Mouse (Mus musculus): ENCODE measurements around the gene Eef1b2. TPM values are rescaled to one million over a fixed set of nuclear protein-coding genes. Genes with fewer than 3 reads are reported as not detected.

The Eef1b2 gene
- 25.3 and 330 TPM in 2 replicates for polyA plus RNA-seq (2012; ENCODE audit: low replicate concordance)

GRCm38 (mm10) chr1:63176604-63177421 is at the start of gene Eef1b2, which contains the start of gene Ndufs1:
TSS of gene Eef1b2 (plus strand) at chr1:63176825.
TSS of gene Ndufs1 (minus strand) at chr1:63176833.

DNA sequence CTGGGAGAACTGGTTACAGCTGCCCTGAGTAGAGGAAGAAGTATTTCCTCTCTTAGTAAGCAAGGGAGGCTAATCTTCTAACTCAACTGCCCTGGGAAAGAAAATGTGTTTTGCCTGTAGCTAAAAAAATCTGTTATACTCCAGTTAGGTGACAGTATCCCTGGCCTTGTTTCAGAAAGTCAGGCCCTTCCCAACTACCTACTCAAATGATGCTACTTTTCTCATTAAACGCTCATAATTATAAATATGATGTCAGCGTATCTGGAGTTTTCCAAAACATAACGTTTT is 37.6 kb downstream of the Eef1b2 start, which contains the start of gene Gpr1:
TSS of gene Gpr1 (minus strand) at position 273 of the 288 bp plus-strand sequence.

Other genes with a start within 250 kb of the Eef1b2 start
- gene Ino80d, start 62.2 kb upstream of the Eef1b2 start, polyA plus RNA-seq (2012; ENCODE audit: low replicate concordance) = 14.2 and 14.4 TPM in 2 replicates
- gene Ndufs1, start within 50 bp of the Eef1b2 start, polyA plus RNA-seq (2012; ENCODE audit: low replicate concordance) = 7.3 and 26.0 TPM in 2 replicates
- gene Gpr1, start 37.7 kb downstream of the Eef1b2 start, polyA plus RNA-seq (2012; ENCODE audit: low replicate concordance) = not detected in 2 replicates
- not detected in 2 replicates for gene Zdbf2, start 96.4 kb downstream of the Eef1b2 start, polyA plus RNA-seq (2012; ENCODE audit: low replicate concordance)